Mouse (Mus musculus): ENCODE data around the gene Sf3b5. TPM values are rescaled to one million over a fixed set of nuclear protein-coding genes. Genes with fewer than 3 reads are reported as not detected.
A peak's percentile ranks its signal among the peaks of the same experiment; 100 is the strongest.

Sf3b5 gene
- polyA plus RNA-seq, 1 experiment from 2014 or later: 24.3 TPM

DNA sequence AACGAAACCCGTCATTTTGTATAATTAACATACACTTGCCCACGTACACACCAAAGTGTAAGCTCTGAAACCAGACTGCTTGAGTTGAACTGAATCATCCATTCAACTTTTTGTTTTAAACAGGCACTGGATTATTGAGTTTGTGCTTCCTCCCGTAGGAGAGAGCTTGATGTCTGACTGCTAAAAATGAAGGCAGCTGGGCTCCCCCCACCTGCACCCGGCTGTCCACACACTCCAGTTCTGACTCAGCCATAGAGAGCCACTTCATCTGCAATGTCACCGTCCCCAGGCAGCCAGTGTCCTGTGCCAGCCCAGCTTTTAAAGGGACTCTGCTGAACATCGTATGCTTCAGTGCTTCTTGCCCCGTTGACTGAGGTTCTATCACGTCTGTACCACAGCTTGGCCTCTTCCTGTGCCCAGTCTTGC is 27.3 kb upstream of the Sf3b5 start:
- Histone ChIP-seq H3K27me3 (no peaks in the 10 kb centered on the region), H3K4me3 (no peak overlapping the region), H3K9ac (no peak overlapping the region), H3K9me3 (no peaks in the 10 kb centered on the region), H3K4me1 (replicated peaks) (no peaks in the 10 kb centered on the region), H3K27ac (replicated peaks) (no peak overlapping the region), H3K36me3 (no peaks in the 10 kb centered on the region), H3K4me2 (no peak overlapping the region)
- no peak for ATAC-seq (ENCODE audit: low FRiP score, low read depth)
- WGBS: 71% methylated on average over 9 of the region's 9 CpGs

DNA sequence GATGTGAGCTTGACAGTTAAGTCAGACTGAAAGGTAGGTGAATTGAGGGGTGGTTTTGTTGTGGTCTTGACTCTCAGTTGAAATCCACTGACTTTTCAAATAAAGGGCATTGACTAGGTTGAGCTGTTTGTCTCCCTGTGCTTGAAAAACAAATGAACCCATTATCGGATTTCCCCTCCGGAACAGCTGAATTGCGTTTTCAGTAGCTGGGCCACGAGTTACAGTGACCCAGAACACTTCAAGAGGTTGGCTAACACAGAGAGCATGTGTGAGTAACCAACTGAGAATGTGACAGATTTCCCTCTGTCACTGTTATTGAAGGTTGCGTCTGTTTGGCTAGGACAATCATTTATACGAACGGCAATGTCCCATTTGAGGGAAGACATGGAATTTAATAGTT is 24.1 kb upstream of the Sf3b5 start:
- H3K4me1 ChIP-seq (replicated peaks): no peaks in the 10 kb centered on the region
- no peak overlapping the region for H3K9ac ChIP-seq
- no peaks in the 10 kb centered on the region for H3K27me3 ChIP-seq
- ATAC-seq (ENCODE audit: low FRiP score, low read depth): no peak
- 69% methylated on average over 7 of the region's 7 CpGs for WGBS
- H3K9me3 ChIP-seq: no peaks in the 10 kb centered on the region
- H3K4me3 ChIP-seq: no peak overlapping the region
- H3K4me2 ChIP-seq: no peak overlapping the region
- no peaks in the 10 kb centered on the region for H3K36me3 ChIP-seq
- H3K27ac ChIP-seq (replicated peaks): no peak overlapping the region

DNA sequence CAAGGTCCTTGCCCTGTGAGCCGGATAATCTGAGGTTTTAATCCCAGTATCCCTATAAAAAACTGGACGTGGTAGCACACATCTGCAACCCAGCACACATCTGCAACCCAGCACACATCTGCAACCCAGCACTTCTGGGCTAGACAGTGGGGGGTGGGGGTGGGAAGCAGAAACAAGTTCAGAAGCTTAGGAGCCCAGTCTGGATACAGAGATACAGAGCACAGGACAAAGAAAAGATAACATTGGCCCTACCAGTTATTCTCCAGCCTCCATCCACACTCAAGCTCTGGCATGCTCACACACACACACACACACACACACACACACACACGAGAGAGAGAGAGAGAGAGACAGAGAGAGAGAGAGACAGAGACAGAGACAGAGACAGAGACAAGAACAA is 21.6 kb upstream of the Sf3b5 start:
- Histone ChIP-seq H3K4me3 (no peak overlapping the region), H3K27ac (replicated peaks) (no peak overlapping the region), H3K27me3 (no peaks in the 10 kb centered on the region), H3K9ac (no peak overlapping the region), H3K36me3 (no peaks in the 10 kb centered on the region), H3K4me1 (replicated peaks) (no peaks in the 10 kb centered on the region), H3K9me3 (no peaks in the 10 kb centered on the region), H3K4me2 (no peak overlapping the region)
- ATAC-seq (ENCODE audit: low FRiP score, low read depth): no peak
- 71% methylated on average over 3 of the region's 3 CpGs for WGBS

DNA sequence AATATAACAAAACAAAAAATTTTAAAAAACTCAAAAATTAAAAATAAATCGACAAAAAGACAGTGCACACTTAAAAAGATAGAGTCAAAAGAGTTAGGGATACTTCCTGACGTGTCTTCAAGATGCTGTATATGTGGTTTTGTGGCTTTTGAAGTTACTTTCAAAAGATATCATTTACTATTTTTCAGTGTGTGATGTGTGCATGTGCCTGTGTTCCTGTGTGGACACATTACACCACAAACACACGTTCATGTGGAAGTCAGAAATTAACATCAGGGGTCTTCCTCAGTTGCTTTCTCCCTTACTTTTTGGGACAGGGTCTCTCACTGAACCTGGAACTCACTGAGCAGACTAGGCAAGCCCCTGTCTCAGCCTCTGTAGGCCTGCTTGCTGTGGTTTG is 20.1 kb upstream of the Sf3b5 start:
- ATAC-seq (ENCODE audit: low FRiP score, low read depth): no peak
- Histone ChIP-seq H3K27me3 (no peaks in the 10 kb centered on the region), H3K9ac (no peak overlapping the region), H3K9me3 (no peaks in the 10 kb centered on the region), H3K4me1 (replicated peaks) (no peaks in the 10 kb centered on the region), H3K4me3 (no peak overlapping the region), H3K4me2 (no peak overlapping the region), H3K27ac (replicated peaks) (no peak overlapping the region), H3K36me3 (no peaks in the 10 kb centered on the region)
- WGBS: 88% methylated on average over 3 of the region's 3 CpGs

DNA sequence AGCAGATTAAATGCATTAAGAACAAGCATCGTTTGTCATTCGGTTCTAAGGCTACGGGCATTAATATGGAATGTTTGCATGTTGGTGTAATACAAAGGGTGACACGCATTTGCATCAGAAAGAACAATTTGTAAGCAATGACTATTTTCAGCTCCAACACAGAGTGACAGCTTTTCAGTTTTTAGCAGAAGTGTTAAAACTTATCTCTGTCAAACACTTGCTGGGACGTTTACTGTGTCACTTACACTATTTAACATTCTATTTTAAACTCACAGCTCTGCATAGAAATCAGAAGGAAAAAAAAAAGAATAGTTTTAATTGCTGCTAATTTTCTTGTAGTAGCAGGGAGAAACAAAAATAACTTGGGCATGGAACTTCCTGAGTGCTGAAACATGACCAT is 18.7 kb upstream of the Sf3b5 start:
- H3K4me3 ChIP-seq: no peak overlapping the region
- no peaks in the 10 kb centered on the region for H3K4me1 ChIP-seq (replicated peaks)
- no peak for ATAC-seq (ENCODE audit: low FRiP score, low read depth)
- H3K27ac ChIP-seq (replicated peaks): no peak overlapping the region
- no peak overlapping the region for H3K9ac ChIP-seq
- no peaks in the 10 kb centered on the region for H3K27me3 ChIP-seq
- no peaks in the 10 kb centered on the region for H3K36me3 ChIP-seq
- H3K4me2 ChIP-seq: no peak overlapping the region
- H3K9me3 ChIP-seq: no peaks in the 10 kb centered on the region
- WGBS: 41% methylated on average over 5 of the region's 5 CpGs

DNA sequence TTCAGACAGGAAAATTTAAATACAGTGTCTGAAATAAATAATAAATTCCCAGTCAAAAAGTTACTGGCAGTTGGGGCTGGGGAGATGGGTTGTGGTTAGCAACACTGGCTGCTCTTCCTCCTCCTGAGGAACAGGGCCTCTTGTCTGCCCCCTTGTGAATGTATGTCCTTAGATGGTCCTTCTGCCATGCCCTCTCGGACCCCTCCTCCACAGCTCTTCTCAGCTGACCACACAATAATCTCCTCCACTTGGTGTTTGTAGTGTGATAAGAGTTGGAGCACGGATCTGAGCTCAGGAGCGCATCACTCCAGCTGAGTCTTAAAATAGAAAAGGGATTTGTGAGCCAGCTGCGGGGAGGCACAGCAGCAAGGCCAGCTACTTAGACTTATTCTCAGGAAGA is 18.2 kb upstream of the Sf3b5 start:
- Histone ChIP-seq H3K4me1 (replicated peaks) (no peaks in the 10 kb centered on the region), H3K27ac (replicated peaks) (no peak overlapping the region), H3K36me3 (no peaks in the 10 kb centered on the region), H3K4me2 (no peak overlapping the region), H3K9ac (no peak overlapping the region), H3K9me3 (no peaks in the 10 kb centered on the region), H3K4me3 (no peak overlapping the region), H3K27me3 (no peaks in the 10 kb centered on the region)
- WGBS: 70% methylated on average over 4 of the region's 4 CpGs
- no peak for ATAC-seq (ENCODE audit: low FRiP score, low read depth)

DNA sequence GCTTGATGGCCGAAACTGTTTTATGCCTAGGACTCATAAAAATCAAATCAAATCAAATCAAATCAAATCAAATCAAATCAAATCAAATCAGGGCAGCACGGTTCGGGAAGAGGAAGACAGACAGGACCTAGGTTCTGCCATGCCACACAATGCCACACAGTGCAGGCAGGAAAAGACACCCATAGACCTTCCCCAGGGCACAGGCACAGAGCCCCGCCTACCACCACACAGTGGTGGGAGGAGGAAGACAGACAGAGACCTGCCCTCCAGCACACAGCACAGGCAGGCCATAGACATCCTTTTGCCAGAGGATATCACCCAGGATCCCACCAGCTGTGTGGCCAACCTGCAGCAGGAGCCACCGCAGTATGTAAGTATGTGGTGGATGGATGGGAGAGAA is 13.2 kb upstream of the Sf3b5 start:
- H3K4me3 ChIP-seq: no peak overlapping the region
- no peak for ATAC-seq (ENCODE audit: low FRiP score, low read depth)
- no peaks in the 10 kb centered on the region for H3K27me3 ChIP-seq
- H3K36me3 ChIP-seq: no peaks in the 10 kb centered on the region
- 84% methylated on average over 5 of the region's 5 CpGs for WGBS
- H3K27ac ChIP-seq (replicated peaks): no peak overlapping the region
- no peak overlapping the region for H3K4me2 ChIP-seq
- no peaks in the 10 kb centered on the region for H3K9me3 ChIP-seq
- H3K9ac ChIP-seq: no peak overlapping the region
- no peaks in the 10 kb centered on the region for H3K4me1 ChIP-seq (replicated peaks)

DNA sequence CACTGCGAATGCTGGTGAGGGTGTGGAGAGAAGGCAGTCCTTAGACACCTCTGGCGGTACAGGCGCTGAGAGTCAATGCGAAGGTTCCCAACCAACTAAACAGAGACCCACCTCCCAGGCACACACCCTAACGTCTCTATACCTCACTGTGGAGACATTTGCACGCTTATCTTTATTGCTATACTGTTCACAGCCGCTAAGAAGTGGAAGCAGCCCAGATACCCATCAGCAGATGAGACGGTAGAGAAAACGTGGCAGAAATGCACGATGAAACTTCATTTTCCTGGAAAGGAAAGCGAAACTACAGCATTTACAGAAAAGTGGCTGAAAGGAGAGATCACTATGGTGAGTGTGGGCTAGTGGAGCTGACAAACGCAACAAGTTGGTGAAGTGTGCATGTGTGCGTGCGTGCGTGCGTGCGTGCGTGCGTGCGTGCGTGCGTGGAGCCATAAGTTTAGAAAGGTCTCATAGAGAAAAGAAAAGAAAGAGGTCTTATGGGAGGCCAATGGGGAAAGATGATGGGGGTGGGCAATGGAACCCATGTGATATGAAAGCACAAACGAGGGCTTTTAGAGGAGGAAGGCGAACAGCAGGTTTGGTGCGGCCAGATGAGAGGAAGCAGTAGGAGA is 11.6 kb upstream of the Sf3b5 start:
- Histone ChIP-seq H3K4me2 (no peak overlapping the region), H3K4me3 (no peak overlapping the region), H3K27me3 (no peaks in the 10 kb centered on the region), H3K9ac (no peak overlapping the region), H3K4me1 (replicated peaks) (no peaks in the 10 kb centered on the region), H3K27ac (replicated peaks) (no peak overlapping the region), H3K9me3 (no peaks in the 10 kb centered on the region), H3K36me3 (no peaks in the 10 kb centered on the region)
- no peak for ATAC-seq (ENCODE audit: low FRiP score, low read depth)
- WGBS: 90% methylated on average over 25 of the region's 25 CpGs

DNA sequence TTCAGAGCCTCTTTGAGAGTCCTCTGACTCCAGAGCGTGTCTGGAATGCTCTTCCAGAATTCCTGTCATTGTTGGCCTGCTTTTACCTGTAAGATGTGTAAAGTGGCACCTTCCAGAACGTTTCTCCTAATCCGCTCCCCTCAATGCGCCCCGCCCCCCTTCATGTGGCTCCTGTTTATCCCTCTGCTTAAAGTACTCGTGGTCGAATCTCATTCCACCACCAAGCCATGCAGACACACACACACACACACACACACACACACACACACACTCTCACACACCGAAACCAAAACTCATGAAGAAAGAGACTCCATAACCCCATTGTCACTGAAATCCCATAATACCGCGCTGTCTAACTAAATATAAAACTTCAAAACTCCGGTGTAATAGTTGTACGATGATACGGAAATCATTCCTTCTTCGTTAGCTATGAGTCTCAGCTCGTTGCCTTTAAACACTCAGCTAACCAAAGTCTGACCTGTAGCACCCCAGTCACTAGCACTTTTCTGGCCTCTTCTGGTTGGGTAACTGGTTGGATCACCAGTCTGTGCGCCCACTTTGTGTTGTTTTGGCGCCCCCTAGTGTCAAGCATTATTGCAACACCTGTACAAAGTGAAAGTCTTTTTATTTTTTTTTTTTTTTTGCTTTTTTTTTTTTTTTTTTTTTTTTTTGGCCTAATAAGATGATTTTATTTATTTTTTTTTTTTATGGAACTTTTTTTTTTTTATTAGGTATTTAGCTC is 8.2 kb upstream of the Sf3b5 start:
- Histone ChIP-seq H3K9me3 (no peaks in the 10 kb centered on the region), H3K27me3 (no peaks in the 10 kb centered on the region), H3K9ac (no peak overlapping the region), H3K36me3 (no peaks in the 10 kb centered on the region), H3K4me1 (replicated peaks) (no peaks in the 10 kb centered on the region), H3K4me3 (no peak overlapping the region), H3K4me2 (no peak overlapping the region), H3K27ac (replicated peaks) (no peak overlapping the region)
- WGBS: 51% methylated on average over 17 of the region's 17 CpGs
- peak; percentile 85 for ATAC-seq (ENCODE audit: low FRiP score, low read depth)

DNA sequence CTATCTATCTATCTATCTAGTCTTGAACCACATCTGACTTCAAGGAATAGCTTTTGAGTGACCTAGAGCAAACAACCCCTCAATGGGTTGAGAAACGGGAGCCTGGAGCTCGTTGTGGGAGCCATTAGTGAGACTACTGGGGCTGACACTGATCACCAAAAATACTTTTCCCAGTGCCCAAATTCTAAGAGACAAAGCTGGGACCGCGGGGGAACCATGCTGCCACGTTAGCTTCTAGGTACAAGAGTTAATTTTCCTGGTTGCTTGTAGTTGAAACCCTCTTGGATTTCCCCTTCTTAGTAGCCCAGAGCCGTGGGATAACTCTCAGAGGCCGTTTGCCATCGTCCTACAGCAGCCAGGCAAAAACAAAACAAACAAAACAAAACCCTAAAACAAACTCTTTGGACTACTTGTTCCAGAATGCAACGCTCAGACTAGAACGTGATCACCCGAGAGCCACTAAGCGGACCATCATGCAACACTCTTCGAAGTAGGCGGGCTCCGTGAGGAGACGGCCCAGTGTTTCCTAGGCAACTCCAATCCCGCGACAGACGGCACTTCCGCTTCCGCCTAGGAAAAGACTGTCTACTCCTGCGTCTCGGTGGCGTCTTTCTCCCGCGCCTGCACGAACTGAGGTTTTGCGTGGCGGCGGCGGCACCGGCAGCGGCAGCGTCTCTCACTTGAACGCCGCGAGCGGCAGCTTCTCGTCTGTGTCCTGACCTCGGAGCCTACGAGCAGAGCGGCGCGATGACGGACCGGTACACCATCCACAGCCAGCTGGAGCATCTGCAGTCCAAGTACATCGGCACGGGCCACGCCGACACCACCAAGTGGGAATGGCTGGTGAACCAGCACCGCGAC is 3.0 kb downstream of the Sf3b5 start:
- peak overlapping the region; percentile 90 for H3K4me2 ChIP-seq
- H3K27me3 ChIP-seq: no peaks in the 10 kb centered on the region
- peak overlapping the region; percentile 81 for H3K9ac ChIP-seq
- peak overlapping the region; percentile 81 for H3K27ac ChIP-seq (replicated peaks)
- H3K36me3 ChIP-seq: no peaks in the 10 kb centered on the region
- peaks cover 19% of the 10 kb centered on the region for H3K4me1 ChIP-seq (replicated peaks)
- ATAC-seq (ENCODE audit: low FRiP score, low read depth): peak; percentile 100
- no peaks in the 10 kb centered on the region for H3K9me3 ChIP-seq
- peak overlapping the region; percentile 94 for H3K4me3 ChIP-seq
- WGBS: 3% methylated on average over 52 of the region's 52 CpGs

DNA sequence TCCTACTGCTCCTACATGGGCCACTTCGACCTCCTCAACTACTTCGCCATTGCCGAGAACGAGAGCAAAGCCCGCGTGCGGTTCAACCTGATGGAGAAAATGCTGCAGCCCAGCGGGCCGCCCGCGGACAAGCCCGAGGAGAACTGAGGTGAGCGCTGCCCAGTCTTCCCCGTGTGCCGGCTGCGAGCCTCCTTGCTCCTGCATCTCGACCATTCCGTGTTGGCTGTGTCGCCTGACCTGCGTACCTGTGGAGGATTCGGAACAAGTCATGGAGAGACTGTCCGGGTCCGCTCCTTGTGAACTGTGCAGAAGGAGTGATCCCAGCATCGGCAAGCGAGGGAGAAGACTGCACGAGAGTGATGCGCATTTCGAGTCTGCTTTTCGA is 3.6 kb downstream of the Sf3b5 start:
- H3K4me1 ChIP-seq (replicated peaks): peaks cover 19% of the 10 kb centered on the region
- H3K9ac ChIP-seq: peak overlapping the region; percentile 81
- peak overlapping the region; percentile 90 for H3K4me2 ChIP-seq
- H3K27me3 ChIP-seq: no peaks in the 10 kb centered on the region
- H3K36me3 ChIP-seq: no peaks in the 10 kb centered on the region
- ATAC-seq (ENCODE audit: low FRiP score, low read depth): no peak; the same call in 1 of the 2 replicates
- H3K4me3 ChIP-seq: peak overlapping the region; percentile 94
- WGBS: 2% methylated on average over 29 of the region's 29 CpGs
- H3K27ac ChIP-seq (replicated peaks): peak overlapping the region; percentile 81
- H3K9me3 ChIP-seq: no peaks in the 10 kb centered on the region

DNA sequence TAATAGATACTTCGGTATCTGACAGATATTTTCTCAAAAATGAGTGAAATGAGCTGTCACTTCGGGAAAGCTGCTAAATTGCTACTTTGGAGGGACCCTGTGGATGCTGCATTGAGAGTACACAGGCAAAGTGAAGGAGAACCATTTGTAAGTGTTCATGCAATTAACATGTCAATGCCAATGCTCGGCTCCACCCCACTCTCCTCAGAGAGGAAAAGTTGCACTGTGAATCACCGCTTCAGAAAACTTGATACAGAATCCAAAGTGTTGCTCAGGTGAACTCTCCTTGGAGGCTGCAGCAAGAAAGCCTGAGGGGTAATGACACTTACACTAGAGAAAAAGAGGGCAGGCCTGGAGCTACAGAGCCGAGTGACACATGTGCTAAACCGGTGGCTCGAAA is 8.9 kb downstream of the Sf3b5 start:
- no peak overlapping the region for H3K4me2 ChIP-seq
- H3K36me3 ChIP-seq: no peaks in the 10 kb centered on the region
- no peak overlapping the region for H3K27ac ChIP-seq (replicated peaks)
- H3K9me3 ChIP-seq: no peaks in the 10 kb centered on the region
- H3K9ac ChIP-seq: no peak overlapping the region
- WGBS: 67% methylated on average over 7 of the region's 7 CpGs
- peaks cover 13% of the 10 kb centered on the region for H3K4me1 ChIP-seq (replicated peaks)
- ATAC-seq (ENCODE audit: low FRiP score, low read depth): no peak
- H3K27me3 ChIP-seq: no peaks in the 10 kb centered on the region
- no peak overlapping the region for H3K4me3 ChIP-seq
